Mouse (Mus musculus): ENCODE results near the gene Rbpms2. TPM values are rescaled to one million over a fixed set of nuclear protein-coding genes. Genes with fewer than 3 reads are reported as not detected.

Rbpms2 gene
- polyA plus RNA-seq, 1 experiment from 2014 or later = 98.2 TPM

DNA sequence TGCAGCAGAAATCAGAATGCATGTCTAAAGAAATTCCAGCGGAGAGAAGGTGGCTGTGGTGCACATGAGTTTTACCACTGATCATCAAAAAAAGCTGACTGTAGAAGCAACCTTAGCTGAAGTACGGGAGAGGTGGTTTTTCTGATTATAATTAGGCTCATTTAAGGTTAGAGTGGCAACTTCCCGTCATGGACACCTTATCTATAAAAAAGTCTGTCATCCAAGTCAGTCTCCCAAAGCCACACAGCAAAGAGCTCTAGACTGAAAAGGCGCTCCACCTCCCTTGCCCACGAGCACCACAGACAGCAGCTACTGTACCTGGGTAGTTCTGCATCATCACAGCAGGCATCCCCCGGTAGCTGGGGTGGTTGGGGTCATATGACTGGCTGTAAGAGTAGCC, 71.1 kb downstream of the Rbpms2 start:
- peaks cover 59% of the 10 kb centered on the region for H3K36me3 ChIP-seq
- H3K9ac ChIP-seq = no peak overlapping the region
- H3K27ac ChIP-seq = no peak overlapping the region
- H3K4me1 ChIP-seq (replicated peaks) = peaks cover 17% of the 10 kb centered on the region
- 77% methylated on average over 6 of the region's 6 CpGs for WGBS
- no peaks in the 10 kb centered on the region for H3K9me3 ChIP-seq (replicated peaks)
- no peak for ATAC-seq (replicated peaks; ENCODE audit: insufficient number of reproducible peaks, insufficient read depth, low FRiP score, low read depth)
- no peak overlapping the region for H3K4me2 ChIP-seq
- no peaks in the 10 kb centered on the region for H3K27me3 ChIP-seq
- H3K4me3 ChIP-seq = no peak overlapping the region

DNA sequence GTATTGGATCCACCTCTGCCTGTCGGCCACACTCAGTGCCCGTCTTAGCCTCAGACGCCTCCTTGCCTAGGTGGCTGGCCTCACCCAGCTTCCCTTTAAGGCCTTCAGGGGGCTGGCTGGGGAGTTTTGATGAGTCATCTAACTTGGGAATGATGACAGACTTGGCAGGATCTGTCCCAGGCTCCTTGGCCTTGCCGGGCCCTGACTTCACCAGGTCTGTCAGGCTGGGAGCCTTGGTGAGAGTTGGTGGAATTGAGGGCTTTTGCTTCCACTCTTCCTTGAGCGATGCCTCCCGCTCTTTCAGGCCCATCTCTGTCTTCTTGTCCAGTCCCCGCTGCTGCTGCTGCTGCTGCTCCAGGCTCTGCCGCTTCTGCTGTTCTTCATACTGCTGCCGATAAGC, 72.8 kb downstream of the Rbpms2 start:
- Histone ChIP-seq H3K36me3 (peaks cover 56% of the 10 kb centered on the region), H3K9me3 (replicated peaks) (no peaks in the 10 kb centered on the region), H3K4me2 (no peak overlapping the region), H3K27me3 (no peaks in the 10 kb centered on the region), H3K27ac (no peak overlapping the region), H3K4me3 (no peak overlapping the region), H3K4me1 (replicated peaks) (peaks cover 3% of the 10 kb centered on the region), H3K9ac (no peak overlapping the region)
- WGBS = 86% methylated on average over 9 of the region's 9 CpGs
- ATAC-seq (replicated peaks; ENCODE audit: insufficient number of reproducible peaks, insufficient read depth, low FRiP score, low read depth) = no peak

DNA sequence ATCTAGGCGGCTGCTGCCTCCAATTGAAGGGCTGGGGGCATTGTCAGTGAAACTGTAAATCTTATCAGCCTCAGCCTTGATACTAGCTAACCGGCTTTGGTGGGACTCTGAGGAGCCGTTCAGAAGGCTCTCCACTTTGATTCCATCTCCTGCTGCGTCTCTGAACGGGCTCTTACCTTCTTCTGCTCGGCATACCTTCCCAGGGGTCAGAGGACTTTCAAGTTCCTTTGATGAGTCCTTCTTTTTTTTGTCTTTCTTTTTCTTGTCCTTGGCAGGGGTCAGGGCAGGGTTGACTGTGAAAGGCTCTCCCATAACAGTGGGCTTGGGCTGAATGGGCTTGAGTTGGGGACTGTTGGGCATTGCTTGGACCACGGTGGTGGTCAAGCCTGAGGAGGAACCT, 73.8 kb downstream of the Rbpms2 start:
- Histone ChIP-seq H3K4me3 (no peak overlapping the region), H3K36me3 (peaks cover 52% of the 10 kb centered on the region), H3K4me2 (no peak overlapping the region), H3K4me1 (replicated peaks) (no peaks in the 10 kb centered on the region), H3K9ac (no peak overlapping the region), H3K27ac (no peak overlapping the region), H3K9me3 (replicated peaks) (no peaks in the 10 kb centered on the region), H3K27me3 (no peaks in the 10 kb centered on the region)
- ATAC-seq (replicated peaks; ENCODE audit: insufficient number of reproducible peaks, insufficient read depth, low FRiP score, low read depth) = no peak
- WGBS = 71% methylated on average over 7 of the region's 7 CpGs

DNA sequence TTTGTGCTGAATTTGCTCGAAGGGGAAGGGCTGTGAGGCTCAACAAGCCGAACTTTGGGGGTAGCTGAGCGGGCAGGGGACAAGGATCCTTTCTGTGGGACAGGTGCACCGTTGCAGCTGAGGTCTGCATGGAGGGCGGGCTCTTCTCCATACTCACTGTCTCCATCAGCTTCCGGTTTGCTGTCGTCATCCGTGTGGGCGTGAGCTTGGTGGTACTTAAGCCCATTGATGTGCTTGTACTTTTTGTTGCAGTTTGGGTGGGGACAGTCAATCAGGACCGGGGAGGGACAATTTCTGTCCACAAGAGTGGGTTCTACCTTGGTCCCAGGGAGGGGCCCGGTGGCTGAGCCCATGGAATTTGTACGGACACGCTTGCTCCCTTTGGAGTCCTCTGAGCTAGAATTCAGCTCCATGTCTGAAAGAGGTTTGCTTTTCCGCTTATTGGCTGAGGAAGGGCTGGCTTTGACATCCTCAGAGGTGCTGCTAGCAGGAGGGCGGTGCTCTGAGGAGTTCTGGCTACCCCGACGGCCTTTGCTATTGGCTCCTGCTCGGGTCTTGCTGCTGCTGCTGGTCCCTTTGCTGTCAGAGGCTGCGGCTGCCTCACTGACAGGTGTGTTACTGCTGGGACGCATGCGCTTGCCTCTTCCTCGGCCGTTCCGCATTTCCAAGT, 74.6 kb downstream of the Rbpms2 start:
- no peaks in the 10 kb centered on the region for H3K27me3 ChIP-seq
- no peaks in the 10 kb centered on the region for H3K9me3 ChIP-seq (replicated peaks)
- no peak overlapping the region for H3K4me3 ChIP-seq
- no peak overlapping the region for H3K27ac ChIP-seq
- 91% methylated on average over 24 of the region's 24 CpGs for WGBS
- no peaks in the 10 kb centered on the region for H3K4me1 ChIP-seq (replicated peaks)
- no peak for ATAC-seq (replicated peaks; ENCODE audit: insufficient number of reproducible peaks, insufficient read depth, low FRiP score, low read depth)
- no peak overlapping the region for H3K4me2 ChIP-seq
- peaks cover 46% of the 10 kb centered on the region for H3K36me3 ChIP-seq
- H3K9ac ChIP-seq = no peak overlapping the region

Other genes with a start within 250 kb of the Rbpms2 start
- 1.00 and 1.7 TPM in 2 replicates for gene Kbtbd13, start 238.0 kb upstream of the Rbpms2 start, polyA plus RNA-seq (2015; fragmentation: Nextera tagmentation; extraction: Ambion mirVana)
- 7.6 and 8.9 TPM in 2 replicates for gene Rasl12, start 231.1 kb upstream of the Rbpms2 start, polyA plus RNA-seq (2015; fragmentation: Nextera tagmentation; extraction: Ambion mirVana)
- not detected in 2 replicates for gene Slc51b, start 206.7 kb upstream of the Rbpms2 start, polyA plus RNA-seq (2015; fragmentation: Nextera tagmentation; extraction: Ambion mirVana)
- 13.2 and 13.6 TPM in 2 replicates for gene Mtfmt, start 193.9 kb upstream of the Rbpms2 start, polyA plus RNA-seq (2015; fragmentation: Nextera tagmentation; extraction: Ambion mirVana)
- gene Spg21, start 168.7 kb upstream of the Rbpms2 start, polyA plus RNA-seq (2015; fragmentation: Nextera tagmentation; extraction: Ambion mirVana) = 52.9 and 62.7 TPM in 2 replicates
- gene Ankdd1a, start 109.5 kb upstream of the Rbpms2 start, polyA plus RNA-seq (2015; fragmentation: Nextera tagmentation; extraction: Ambion mirVana) = not detected in 2 replicates
- gene Plekho2, start 49.6 kb upstream of the Rbpms2 start, polyA plus RNA-seq (2015; fragmentation: Nextera tagmentation; extraction: Ambion mirVana) = 9.8 and 14.8 TPM in 2 replicates
- gene Pif1, start 42.5 kb upstream of the Rbpms2 start, polyA plus RNA-seq (2015; fragmentation: Nextera tagmentation; extraction: Ambion mirVana) = 9.8 and 12.8 TPM in 2 replicates
- 258 and 293 TPM in 2 replicates for gene Oaz2, start 38.4 kb downstream of the Rbpms2 start, polyA plus RNA-seq (2015; fragmentation: Nextera tagmentation; extraction: Ambion mirVana)
- gene Zfp609, start 197.9 kb downstream of the Rbpms2 start, polyA plus RNA-seq (2015; fragmentation: Nextera tagmentation; extraction: Ambion mirVana) = 4.9 and 5.7 TPM in 2 replicates

All from heart, embryonic 15.5 days (tissue).